Mouse (Mus musculus): ENCODE measurements around the gene Lypd6b.

Gene Lypd6b

GRCm38 (mm10) chr2:49768916-49769315 lies 18.6 kb upstream of the Lypd6b start:
- intact Hi-C loops (cut with DNase I): loop anchor here (10.0 kb wide), 1 partner anchor 156 kb away; no protein-coding TSS in a partner anchor

GRCm38 (mm10) chr2:49770440-49770839 lies 17.0 kb upstream of the Lypd6b start:
- intact Hi-C loops (cut with DNase I): no loop called here

GRCm38 (mm10) chr2:49771172-49771571 lies 16.3 kb upstream of the Lypd6b start:
- intact Hi-C loops (cut with DNase I): no loop called here

- intact Hi-C loops (cut with DNase I): no loop called here
Observed at GRCm38 (mm10) chr2:49773194-49773931, 14.1 kb upstream of the Lypd6b start.

- intact Hi-C loops (cut with DNase I): no loop called here
Observed at GRCm38 (mm10) chr2:49774180-49774579, 13.3 kb upstream of the Lypd6b start.

- intact Hi-C loops (cut with DNase I): no loop called here
Observed at GRCm38 (mm10) chr2:49775187-49775586, 12.3 kb upstream of the Lypd6b start.

- intact Hi-C loops (cut with DNase I): no loop called here
Observed at GRCm38 (mm10) chr2:49775735-49776134, 11.8 kb upstream of the Lypd6b start.

- intact Hi-C loops (cut with DNase I): no loop called here
Observed at GRCm38 (mm10) chr2:49776407-49776806, 11.1 kb upstream of the Lypd6b start.

- intact Hi-C loops (cut with DNase I): no loop called here
Observed at GRCm38 (mm10) chr2:49788051-49788418, 547 bp downstream of the Lypd6b start.

GRCm38 (mm10) chr2:49788643-49789042 lies 1.2 kb downstream of the Lypd6b start:
- intact Hi-C loops (cut with DNase I): no loop called here

GRCm38 (mm10) chr2:49789078-49789477 lies 1.6 kb downstream of the Lypd6b start:
- intact Hi-C loops (cut with DNase I): no loop called here

- intact Hi-C loops (cut with DNase I): no loop called here
Observed at GRCm38 (mm10) chr2:49789504-49789903, 2.0 kb downstream of the Lypd6b start.

GRCm38 (mm10) chr2:49797444-49798143 lies 10.1 kb downstream of the Lypd6b start:
- intact Hi-C loops (cut with DNase I): no loop called here

- intact Hi-C loops (cut with DNase I): no loop called here
Observed at GRCm38 (mm10) chr2:49804448-49804847, 17.0 kb downstream of the Lypd6b start.

- intact Hi-C loops (cut with DNase I): no loop called here
Observed at GRCm38 (mm10) chr2:49805736-49806371, 18.4 kb downstream of the Lypd6b start.

- intact Hi-C loops (cut with DNase I): no loop called here
Observed at GRCm38 (mm10) chr2:49809496-49809895, 22.0 kb downstream of the Lypd6b start.

GRCm38 (mm10) chr2:49811420-49811819 lies 23.9 kb downstream of the Lypd6b start:
- intact Hi-C loops (cut with DNase I): no loop called here

GRCm38 (mm10) chr2:49811871-49812363 lies 24.4 kb downstream of the Lypd6b start:
- intact Hi-C loops (cut with DNase I): no loop called here

- intact Hi-C loops (cut with DNase I): no loop called here
Observed at GRCm38 (mm10) chr2:49813151-49813550, 25.7 kb downstream of the Lypd6b start.

- intact Hi-C loops (cut with DNase I): no loop called here
Observed at GRCm38 (mm10) chr2:49814011-49814410, 26.5 kb downstream of the Lypd6b start.

- intact Hi-C loops (cut with DNase I): no loop called here
Observed at GRCm38 (mm10) chr2:49815696-49816320, 28.3 kb downstream of the Lypd6b start.

GRCm38 (mm10) chr2:49816549-49816948 lies 29.1 kb downstream of the Lypd6b start:
- intact Hi-C loops (cut with DNase I): no loop called here

Measured in adrenal gland (tissue).